Mouse (Mus musculus): ENCODE results near the gene Kntc1.

- no peak for TF ChIP-seq CTCF (IDR thresholded peaks at IDR 0.05; ENCODE audit: borderline replicate concordance, control insufficient read depth, extremely low read depth, insufficient read depth, low read length, poor library complexity)
- no peak for TF ChIP-seq POLR2A (IDR thresholded peaks at IDR 0.05; ENCODE audit: control insufficient read depth, extremely low read depth, insufficient read depth, low read length, poor library complexity)
Measured at GRCm38 (mm10) chr5:123865365-123865764, 115.8 kb downstream of the Kntc1 start, which contains the start of gene Hcar2.
